Mouse (Mus musculus): ENCODE results near the gene Tas2r131.
"Not testable (repeated sequence)": the region's sequence is repeated elsewhere in the genome, so short reads cannot be mapped to it uniquely, and the experiment has no call there.

Gene Tas2r131

GRCm38 (mm10) chr6:132957819-132958218 lies at the start of gene Tas2r131:
Gene Tas2r131, minus strand, starts transcription at chr6:132957919.
- DNase-seq (ENCODE audit: low spot score) = no peak

DNA sequence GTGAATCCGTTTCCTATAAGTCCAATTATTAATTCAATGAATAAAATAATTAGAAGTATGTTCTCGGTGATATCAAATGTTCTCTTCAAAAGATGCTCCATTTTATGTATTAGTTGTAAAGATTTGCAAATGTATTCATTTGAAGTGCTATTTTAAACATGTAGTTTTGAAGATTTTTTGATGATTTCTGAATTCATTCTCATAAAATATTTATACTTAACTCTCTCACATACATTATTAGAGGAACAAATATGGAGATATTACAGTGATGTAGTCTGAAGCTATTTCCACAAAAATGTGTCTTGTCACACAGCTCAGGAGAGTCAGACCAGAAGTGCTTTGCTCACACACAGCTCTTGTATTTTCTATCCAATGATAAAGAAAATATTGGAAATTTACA lies 23.1 kb upstream of the Tas2r131 start, which contains the start of gene Tas2r109:
Gene Tas2r109, minus strand, starts transcription at position 101 of the 400 bp plus-strand sequence.
- no peak for DNase-seq (ENCODE audit: low spot score)

GRCm38 (mm10) chr6:132950802-132951201 lies 6.9 kb downstream of the Tas2r131 start, which contains the start of gene Tas2r129:
Gene Tas2r129, plus strand, starts transcription at chr6:132951102.
- no peak for DNase-seq (ENCODE audit: low spot score)

DNA sequence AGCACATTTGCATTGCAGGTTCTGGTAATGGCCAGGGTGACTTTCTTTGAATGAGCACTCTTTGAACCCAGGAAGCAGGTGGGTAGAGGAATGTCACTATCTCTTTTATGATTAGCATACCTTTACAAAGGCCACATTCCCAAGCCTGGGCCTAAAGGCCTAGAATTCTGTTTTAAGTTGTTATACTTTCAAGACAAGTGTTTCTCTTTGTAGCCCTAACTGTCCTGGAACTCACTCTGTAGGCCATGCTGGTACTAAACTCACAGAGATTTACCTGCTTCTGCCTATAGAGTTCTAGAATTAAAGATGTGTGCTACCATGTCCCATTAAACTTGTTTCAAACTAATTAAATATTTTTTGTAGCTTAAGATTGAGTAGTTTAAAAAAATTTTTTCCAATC lies 16.3 kb downstream of the Tas2r131 start:
- DNase-seq (ENCODE audit: low spot score) = not testable (repeated sequence)

- no peak for DNase-seq (ENCODE audit: low spot score)
Observed at GRCm38 (mm10) chr6:132909351-132909750, 48.4 kb downstream of the Tas2r131 start, which contains the start of gene Tas2r125. Gene Tas2r125, plus strand, starts transcription at chr6:132909651.

Data from ovary, adult 18-20 months (tissue).